Mouse (Mus musculus) stomach, postnatal 0 days (tissue): ENCODE measurements around the gene Nap1l4. TPM values are rescaled to one million over a fixed set of nuclear protein-coding genes. Genes with fewer than 3 reads are reported as not detected.

Experiments used
- ATAC-seq: fragments of 200-750 bp; cut with Nextera tagmentation; 2 replicates; pipeline ENCODE4 v1.8.0; 2017; ENCODE audit not compliant: low FRiP score, low TSS enrichment
- DNase-seq: peaks from one replicate; pipeline ENCODE4 v3.0.0-alpha.2; 2016; ENCODE audit warnings: low spot score
- H3K27ac ChIP-seq: fragments of 300-500 bp; sonication (generic); replicated peaks from 2 replicates; pipeline ENCODE4 v1.5.1; 2014; ENCODE audit warnings: mild to moderate bottlenecking, control low read depth
- H3K27me3 ChIP-seq: fragments of 300-500 bp; sonication (generic); 2 replicates; pipeline ENCODE4 v1.6.1; 2014; ENCODE audit warnings: low read length; ENCODE audit not compliant: control insufficient read depth, insufficient read depth
- H3K36me3 ChIP-seq: fragments of 300-500 bp; sonication (generic); 2 replicates; pipeline ENCODE4 v1.6.1; 2014; ENCODE audit warnings: low read length, mixed read lengths; ENCODE audit not compliant: control insufficient read depth, insufficient read depth
- H3K4me1 ChIP-seq: fragments of 300-500 bp; sonication (generic); replicated peaks from 2 replicates; pipeline ENCODE4 v1.6.1; 2014; ENCODE audit warnings: antibody characterized with exemption; ENCODE audit not compliant: control insufficient read depth, insufficient read depth
- H3K4me2 ChIP-seq: fragments of 300-500 bp; sonication (generic); replicated peaks from 2 replicates; pipeline ENCODE4 v1.6.1; 2014; ENCODE audit warnings: low read depth, mild to moderate bottlenecking, control low read depth, moderate library complexity
- H3K4me3 ChIP-seq: fragments of 300-500 bp; sonication (generic); 2 replicates; pipeline ENCODE4 v1.5.1; 2014; ENCODE audit warnings: low read depth, low read length, control low read depth
- H3K9ac ChIP-seq: fragments of 300-500 bp; sonication (generic); 2 replicates; pipeline ENCODE4 v1.6.1; 2014; ENCODE audit warnings: mild to moderate bottlenecking, low read length, control low read depth, mixed read lengths
- H3K9me3 ChIP-seq: fragments of 300-500 bp; sonication (generic); 2 replicates; pipeline ENCODE4 v1.6.1; 2016; ENCODE audit warnings: low read length; ENCODE audit not compliant: control insufficient read depth
- CTCF ChIP-seq: IDR thresholded peaks from 2 replicates; pipeline ENCODE4 v1.5.1; 2016; ENCODE audit warnings: antibody characterized with exemption, low read depth, mild to moderate bottlenecking, moderate library complexity
- EP300 ChIP-seq: optimal IDR thresholded peaks from 2 replicates; pipeline ENCODE3; 2016; ENCODE audit warnings: antibody characterized with exemption
- WGBS: fragments of 180-500 bp; shearing (Covaris S2); extraction: QIAGEN DNeasy Blood & Tissue Kit; methylation state at CpG from one replicate; pipeline ENCODE4 v1.1.7; 2014; 5-methylcytosine and 5-hydroxymethylcytosine counted together
- polyA plus RNA-seq: library from polyadenylated mRNA; unstranded; fragments of >200 nt; fragmentation: Nextera tagmentation; extraction: Ambion mirVana; gene quantifications from 2 replicates; pipeline ENCODE4 v1.2.1, GENCODE M21; 2015

The Nap1l4 gene
- polyA plus RNA-seq, 1 experiment from 2014 or later, result 98.5 TPM

- TF ChIP-seq EP300 (no peak), CTCF (no peak)
- Histone ChIP-seq H3K36me3 (no peaks in the 10 kb centered on the region), H3K4me1 (no peaks in the 10 kb centered on the region), H3K4me2 (no peak overlapping the region), H3K4me3 (no peak overlapping the region), H3K27ac (no peak overlapping the region), H3K9ac (no peak overlapping the region), H3K9me3 (no peaks in the 10 kb centered on the region), H3K27me3 (no peaks in the 10 kb centered on the region)
- DNase-seq, result no peak
- WGBS, result 83% methylated on average over 6 of the region's 6 CpGs
- no peak for ATAC-seq
These were observed 59.2 kb downstream of the Nap1l4 start for GRCm38 (mm10) chr7:143489735-143490134.

GRCm38 (mm10) chr7:143482541-143482940 lies 66.4 kb downstream of the Nap1l4 start:
- no peak overlapping the region for H3K9ac ChIP-seq
- DNase-seq (no peak), ATAC-seq (no peak)
- TF ChIP-seq EP300 (no peak), CTCF (no peak)
- H3K4me1 ChIP-seq, result no peaks in the 10 kb centered on the region
- no peaks in the 10 kb centered on the region for H3K36me3 ChIP-seq
- no peaks in the 10 kb centered on the region for H3K27me3 ChIP-seq
- no peak overlapping the region for H3K4me3 ChIP-seq
- H3K27ac ChIP-seq, result no peak overlapping the region
- no peaks in the 10 kb centered on the region for H3K9me3 ChIP-seq
- H3K4me2 ChIP-seq, result no peak overlapping the region
- 16% methylated on average over 6 of the region's 6 CpGs for WGBS

DNA sequence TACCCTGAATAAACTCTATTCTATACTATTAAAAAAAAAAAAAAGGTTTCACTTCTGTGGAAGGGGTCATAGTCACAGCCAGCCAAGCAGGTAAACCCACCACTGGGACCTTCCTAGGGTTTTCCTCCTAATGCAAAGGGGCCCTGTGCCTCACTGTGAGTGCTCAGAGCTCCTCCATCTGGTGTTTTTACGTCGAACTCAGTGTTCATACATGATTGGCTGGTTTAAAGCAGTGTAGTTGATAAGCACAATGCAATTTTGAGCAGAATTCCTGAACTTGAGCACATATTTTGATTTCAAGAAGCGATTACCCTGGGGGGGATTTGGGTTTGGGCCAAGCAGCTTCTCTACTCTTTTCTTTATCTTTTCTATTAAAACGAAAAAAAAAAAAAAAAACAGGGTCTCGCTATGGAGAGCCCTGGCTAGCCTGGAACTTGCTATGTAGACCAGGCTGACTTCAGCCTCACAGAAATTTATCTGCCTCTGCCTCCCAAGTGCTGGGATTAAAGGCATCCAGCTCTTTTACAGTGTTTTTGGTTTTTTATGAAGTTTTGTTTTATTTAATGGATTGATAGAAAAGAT lies 67.0 kb downstream of the Nap1l4 start:
- no peak for ATAC-seq

GRCm38 (mm10) chr7:143480498-143480897 lies 68.4 kb downstream of the Nap1l4 start:
- TF ChIP-seq EP300 (no peak), CTCF (peak; percentile 83)
- WGBS, result 28% methylated on average over 13 of the region's 13 CpGs
- ATAC-seq, result no peak
- H3K27ac ChIP-seq, result no peak overlapping the region
- peak; percentile 77 for DNase-seq
- no peaks in the 10 kb centered on the region for H3K9me3 ChIP-seq
- no peak overlapping the region for H3K4me3 ChIP-seq
- no peaks in the 10 kb centered on the region for H3K27me3 ChIP-seq
- H3K36me3 ChIP-seq, result no peaks in the 10 kb centered on the region
- H3K4me2 ChIP-seq, result no peak overlapping the region
- no peak overlapping the region for H3K9ac ChIP-seq
- H3K4me1 ChIP-seq, result no peaks in the 10 kb centered on the region

More for the DNA sequence above, 67.0 kb downstream of the Nap1l4 start:
- H3K4me1 ChIP-seq, result no peaks in the 10 kb centered on the region
- H3K9ac ChIP-seq, result no peak overlapping the region
- no peak overlapping the region for H3K4me2 ChIP-seq
- TF ChIP-seq EP300 (no peak), CTCF (no peak)
- H3K27me3 ChIP-seq, result no peaks in the 10 kb centered on the region
- no peak overlapping the region for H3K4me3 ChIP-seq
- no peaks in the 10 kb centered on the region for H3K9me3 ChIP-seq
- H3K27ac ChIP-seq, result no peak overlapping the region
- no peak for DNase-seq
- no peaks in the 10 kb centered on the region for H3K36me3 ChIP-seq
- WGBS, result 55% methylated on average over 5 of the region's 5 CpGs

- ATAC-seq, result no peak
These were observed 71.1 kb downstream of the Nap1l4 start for GRCm38 (mm10) chr7:143477800-143478199.

GRCm38 (mm10) chr7:143476702-143477335 lies 72.1 kb downstream of the Nap1l4 start:
- peak; percentile 53 for DNase-seq
- H3K36me3 ChIP-seq, result no peaks in the 10 kb centered on the region
- H3K4me1 ChIP-seq, result 0 out of 2 replicates have a peak, but pooled peaks cover 4% of the 10 kb centered on the region
- H3K27me3 ChIP-seq, result no peaks in the 10 kb centered on the region
- no peak overlapping the region for H3K4me3 ChIP-seq
- ATAC-seq, result no peak
- TF ChIP-seq CTCF (peak; percentile 59), EP300 (no peak)
- no peaks in the 10 kb centered on the region for H3K9me3 ChIP-seq
- no peak overlapping the region for H3K9ac ChIP-seq
- no peak overlapping the region for H3K27ac ChIP-seq
- 61% methylated on average over 3 of the region's 3 CpGs for WGBS
- H3K4me2 ChIP-seq, result no peak overlapping the region

More at GRCm38 (mm10) chr7:143477800-143478199, 71.1 kb downstream of the Nap1l4 start:
- no peak for DNase-seq
- 87% methylated on average over 5 of the region's 5 CpGs for WGBS
- Histone ChIP-seq H3K36me3 (no peaks in the 10 kb centered on the region), H3K4me3 (no peak overlapping the region), H3K9me3 (no peaks in the 10 kb centered on the region), H3K27me3 (no peaks in the 10 kb centered on the region), H3K27ac (no peak overlapping the region), H3K4me1 (0 out of 2 replicates have a peak, but pooled peaks cover 4% of the 10 kb centered on the region), H3K9ac (no peak overlapping the region), H3K4me2 (no peak overlapping the region)
- TF ChIP-seq EP300 (no peak), CTCF (no peak)
